ENCODE assay signal across 13 mouse cellular contexts in genomic region chr6:89258140-89258539, GRCm38 (mm10).
DNase-seq lines count a peak whose midpoint lies in the region; ATAC-seq and TF ChIP-seq lines count a peak whose summit lies in the region.
"Had no signal": no experiment of that assay in that cellular context is flagged by ENCODE, and none has a peak within 500 bp of the region (broad histone marks: within the 10 kb centered on the region; RNA-seq: fewer than 3 reads in every experiment).

No protein-coding gene starts in this region.

- no peaks in the 10 kb centered on the region for H3K4me1 ChIP-seq in lung, postnatal 0 days (ENCODE audit: insufficient read depth, low read depth, low read length)

- H3K27me3 ChIP-seq in lung, postnatal 0 days (replicated peaks; ENCODE audit: insufficient read depth, low read length), result no peaks in the 10 kb centered on the region
- H3K27me3 ChIP-seq: forebrain, embryonic 13.5 days; hindbrain, embryonic 13.5 days had no signal

- H3K36me3 ChIP-seq in lung, postnatal 0 days (ENCODE audit: insufficient read depth, low read length), result no peaks in the 10 kb centered on the region
- H3K36me3 ChIP-seq: hindbrain, embryonic 13.5 days; limb, embryonic 10.5 days had no signal

- ATAC-seq in lung, postnatal 0 days, result no peak
- peak; percentile 20 for ATAC-seq in inflammation-experienced regulatory T-cells, adult 6 months
- peak; percentile 30; the same call in 1 of the 2 replicates for ATAC-seq in neutrophil, adult 5-6 weeks (ENCODE audit: extremely low read depth, insufficient number of reproducible peaks, low FRiP score, poor library complexity, severe bottlenecking)
- ATAC-seq: forebrain, embryonic 13.5 days had no signal

- WGBS in lung, postnatal 0 days, result 78% methylated on average over 4 of the region's 4 CpGs

- no peaks in the 10 kb centered on the region for H3K9me3 ChIP-seq in lung, postnatal 0 days (ENCODE audit: low read length)
- H3K9me3 ChIP-seq: forebrain, embryonic 13.5 days; hindbrain, embryonic 13.5 days; limb, embryonic 10.5 days had no signal

- no peak overlapping the region for H3K9ac ChIP-seq in lung, postnatal 0 days (replicated peaks; ENCODE audit: low read depth)
- H3K9ac ChIP-seq: forebrain, embryonic 13.5 days; hindbrain, embryonic 13.5 days had no signal

- TF ChIP-seq EP300 in lung, postnatal 0 days (IDR thresholded peaks at IDR 0.05), result no peak

- TF ChIP-seq CTCF in lung, postnatal 0 days (IDR thresholded peaks at IDR 0.05), result no peak

- H3K4me3 ChIP-seq in lung, postnatal 0 days (ENCODE audit: low read depth, low read length), result no peak overlapping the region
- H3K4me3 ChIP-seq: forebrain, embryonic 13.5 days; hindbrain, embryonic 13.5 days; limb, embryonic 10.5 days had no signal

- no peak overlapping the region for H3K4me2 ChIP-seq in lung, postnatal 0 days (replicated peaks; ENCODE audit: low read depth, low read length)
- H3K4me2 ChIP-seq: forebrain, embryonic 13.5 days; hindbrain, embryonic 13.5 days had no signal

- peak; percentile 14 for DNase-seq in lung, postnatal 0 days (ENCODE audit: low spot score)
- DNase-seq in lung, postnatal 14 days, result no peak
- DNase-seq in MEL-GATA-1-ER (ENCODE audit: extremely low read depth, low read depth), result peak; percentile 91
- DNase-seq in kidney, postnatal 4 days, result no peak
- no peak for DNase-seq in kidney, postnatal 25 days
- DNase-seq: cerebellum, postnatal 10 days; gastrocnemius, postnatal 25 days; kidney, adult 9 months had no signal

- no peak overlapping the region for H3K27ac ChIP-seq in lung, postnatal 0 days (ENCODE audit: low read length)
- H3K27ac ChIP-seq: forebrain, embryonic 13.5 days; hindbrain, embryonic 13.5 days; limb, embryonic 10.5 days had no signal

Comparison
In these comparisons a context has a peak if more than half of its experiments do, and no peak if none do; other contexts are left out.
1. DNase-seq: peak in lung, postnatal 0 days (single experiment) and MEL-GATA-1-ER (single experiment); none in lung, postnatal 14 days (single experiment), kidney, postnatal 4 days (0 of 2) and kidney, postnatal 25 days (0 of 2).